Mouse (Mus musculus): ENCODE results near the gene Gcsh. TPM values are rescaled to one million over a fixed set of nuclear protein-coding genes. Genes with fewer than 3 reads are reported as not detected.

Gene Gcsh
- total RNA-seq, 1 experiment from 2014 or later = 76.5 TPM

Other genes with a start within 250 kb of the Gcsh start
- gene Cmc2, start 72.1 kb downstream of the Gcsh start, total RNA-seq (2017) = 64.4 and 73.8 TPM in 2 replicates
- gene Cenpn, start 71.8 kb downstream of the Gcsh start, total RNA-seq (2017) = 35.8 and 48.2 TPM in 2 replicates
- 10.3 and 17.7 TPM in 2 replicates for gene Atmin, start 50.1 kb downstream of the Gcsh start, total RNA-seq (2017)
- gene 1700030J22Rik, start 14.6 kb downstream of the Gcsh start, total RNA-seq (2017) = 0.05 TPM in 1 of 2 replicates, not detected in the other
- gene Pkd1l2, start 88.9 kb upstream of the Gcsh start, total RNA-seq (2017) = not detected in 2 replicates
- 0.19 and 1.3 TPM in 2 replicates for gene Bco1, start 102.3 kb upstream of the Gcsh start, total RNA-seq (2017)
- gene Gan, start 164.6 kb upstream of the Gcsh start, total RNA-seq (2017) = 5.4 and 5.7 TPM in 2 replicates

Measured in common myeloid progenitor, adult 5-6 weeks (primary cell).